ENCODE assay signal across 9 mouse cellular contexts in genomic region chr14:61143869-61144268, GRCm38 (mm10). TPM values are rescaled to one million over a fixed set of nuclear protein-coding genes. Genes with fewer than 3 reads are reported as not detected.
DNase-seq lines count a peak whose midpoint lies in the region; ATAC-seq and TF ChIP-seq lines count a peak whose summit lies in the region.
"Had no signal": no experiment of that assay in that cellular context is flagged by ENCODE, and none has a peak within 500 bp of the region (broad histone marks: within the 10 kb centered on the region; RNA-seq: fewer than 3 reads in every experiment).

No protein-coding gene starts in this region.

- H3K9me3 ChIP-seq in intestine, postnatal 0 days (ENCODE audit: control insufficient read depth), result no peaks in the 10 kb centered on the region
- H3K9me3 ChIP-seq in midbrain, embryonic 14.5 days (ENCODE audit: control insufficient read depth, low read length), result no peaks in the 10 kb centered on the region
- H3K9me3 ChIP-seq: hindbrain, embryonic 15.5 days had no signal

- TF ChIP-seq CTCF in intestine, postnatal 0 days (IDR thresholded peaks at IDR 0.05; ENCODE audit: low read depth), result peak; percentile 82

- no peaks in the 10 kb centered on the region for H3K4me1 ChIP-seq in intestine, postnatal 0 days (replicated peaks; ENCODE audit: control insufficient read depth, insufficient read depth, low read length)
- peaks cover 6% of the 10 kb centered on the region; the same call in 1 of the 2 replicates for H3K4me1 ChIP-seq in midbrain, embryonic 14.5 days (ENCODE audit: control insufficient read depth, insufficient read depth, low read length)

- 30% methylated on average over 11 of the region's 11 CpGs for WGBS in intestine, postnatal 0 days
- 42% methylated on average over 11 of the region's 11 CpGs for WGBS in midbrain, embryonic 14.5 days

- no peak overlapping the region for H3K4me3 ChIP-seq in intestine, postnatal 0 days (ENCODE audit: low read depth, low read length)
- H3K4me3 ChIP-seq in midbrain, embryonic 14.5 days (replicated peaks; ENCODE audit: low read depth, low read length), result no peak overlapping the region
- H3K4me3 ChIP-seq: hindbrain, embryonic 15.5 days had no signal

- no peaks in the 10 kb centered on the region for H3K27me3 ChIP-seq in intestine, postnatal 0 days (replicated peaks; ENCODE audit: control insufficient read depth, insufficient read depth, low read length)
- no peaks in the 10 kb centered on the region; the same call in 1 of the 2 replicates for H3K27me3 ChIP-seq in midbrain, embryonic 14.5 days (ENCODE audit: control insufficient read depth, insufficient read depth, low read length)
- H3K27me3 ChIP-seq: hindbrain, embryonic 15.5 days had no signal

- H3K4me2 ChIP-seq in intestine, postnatal 0 days (replicated peaks; ENCODE audit: low read depth), result peak overlapping the region; percentile 21; the same call in 1 of the 2 replicates
- no peak overlapping the region for H3K4me2 ChIP-seq in midbrain, embryonic 14.5 days (ENCODE audit: low read length)
- H3K4me2 ChIP-seq: hindbrain, embryonic 15.5 days had no signal

- H3K36me3 ChIP-seq in intestine, postnatal 0 days (ENCODE audit: control insufficient read depth, insufficient read depth), result no peaks in the 10 kb centered on the region
- no peaks in the 10 kb centered on the region for H3K36me3 ChIP-seq in midbrain, embryonic 14.5 days (ENCODE audit: control insufficient read depth, insufficient read depth, low read length)
- H3K36me3 ChIP-seq: hindbrain, embryonic 15.5 days had no signal

- no peak for ATAC-seq in intestine, postnatal 0 days
- ATAC-seq in midbrain, embryonic 14.5 days (ENCODE audit: low FRiP score, low TSS enrichment), result no peak

- H3K27ac ChIP-seq in intestine, postnatal 0 days (ENCODE audit: low read depth, low read length), result no peak overlapping the region
- H3K27ac ChIP-seq in midbrain, embryonic 14.5 days (replicated peaks; ENCODE audit: low read depth, low read length), result no peak overlapping the region
- H3K27ac ChIP-seq: hindbrain, embryonic 15.5 days had no signal

- DNase-seq in adrenal gland, adult (ENCODE audit: inconsistent age in 2 of 2, low spot score in 1 of 2), result peak; percentile 8 to 50
- no peak for DNase-seq in adrenal gland, postnatal 4 days (ENCODE audit: low spot score in 2 of 2)
- peak; percentile 20 for DNase-seq in right cerebral cortex, postnatal 14 days
- no peak for DNase-seq in right cerebral cortex, postnatal 25 days
- DNase-seq in midbrain, embryonic 14.5 days, result peak; percentile 60
- DNase-seq in yolk sac, embryonic 10.5 days (ENCODE audit: low spot score), result no peak
- DNase-seq in heart, postnatal 36 days, result no peak

- H3K9ac ChIP-seq in intestine, postnatal 0 days (ENCODE audit: low read depth, low read length), result no peak overlapping the region
- no peak overlapping the region for H3K9ac ChIP-seq in midbrain, embryonic 14.5 days (replicated peaks; ENCODE audit: low read length)
- H3K9ac ChIP-seq: hindbrain, embryonic 15.5 days had no signal

- intact Hi-C loops in heart, postnatal 36 days (cut with DNase I), result no loop called here

RNA-seq across cellular contexts. Expression of gene Sacs, which starts 5.6 kb away (rescaled TPM):
- total RNA-seq in adrenal gland, postnatal 4 days (2021), result 10 to 100 TPM; 12.6 to 12.9 TPM
- polyA plus RNA-seq in intestine, postnatal 0 days (2015; fragmentation: Nextera tagmentation; extraction: Ambion mirVana), result 0.88 and 1.0 TPM in 2 replicates
- 12.5 and 16.3 TPM in 2 replicates for polyA plus RNA-seq in midbrain, embryonic 14.5 days (2014; fragmentation: Nextera tagmentation; extraction: Ambion mirVana)
- total RNA-seq in heart, postnatal 36 days (2021), result 10 to 100 TPM; 27.0 to 31.9 TPM

Comparison
In these comparisons a context has a peak if more than half of its experiments do, and no peak if none do; other contexts are left out.
1. DNase-seq: peak in adrenal gland, adult (2 of 2), right cerebral cortex, postnatal 14 days (single experiment) and midbrain, embryonic 14.5 days (single experiment); none in adrenal gland, postnatal 4 days (0 of 2), right cerebral cortex, postnatal 25 days (single experiment), yolk sac, embryonic 10.5 days (single experiment) and heart, postnatal 36 days (0 of 2).